Mouse (Mus musculus) midbrain, embryonic 10.5 days (tissue): ENCODE measurements around the gene Slc25a54. TPM values are rescaled to one million over a fixed set of nuclear protein-coding genes. Genes with fewer than 3 reads are reported as not detected.

Source experiments
- DNase-seq: peaks from one replicate; pipeline ENCODE4 v3.0.0-alpha.2; 2017; ENCODE audit warnings: low spot score
- H3K27ac ChIP-seq: fragments of 300-500 bp; sonication (generic); replicated peaks from 2 replicates; pipeline ENCODE4 v1.5.1; 2016; ENCODE audit warnings: mild to moderate bottlenecking
- H3K27me3 ChIP-seq: fragments of 300-500 bp; sonication (generic); 2 replicates; pipeline ENCODE4 v1.6.1; 2016; ENCODE audit warnings: low read depth, mild to moderate bottlenecking; ENCODE audit not compliant: poor library complexity, severe bottlenecking
- H3K36me3 ChIP-seq: fragments of 300-500 bp; sonication (generic); 2 replicates; pipeline ENCODE4 v1.6.1; 2016; ENCODE audit warnings: mild to moderate bottlenecking, moderate library complexity
- H3K4me1 ChIP-seq: fragments of 300-500 bp; sonication (generic); 2 replicates; pipeline ENCODE4 v1.6.1; 2016
- H3K4me3 ChIP-seq: fragments of 300-500 bp; sonication (generic); 2 replicates; pipeline ENCODE4 v1.5.1; 2016; ENCODE audit warnings: mild to moderate bottlenecking, moderate library complexity
- H3K9me3 ChIP-seq: fragments of 300-500 bp; sonication (generic); replicated peaks from 2 replicates; pipeline ENCODE4 v1.6.1; 2016; ENCODE audit warnings: mild to moderate bottlenecking
- WGBS: fragments of 180-500 bp; shearing (Covaris S2); methylation state at CpG from one replicate; pipeline ENCODE4 v1.1.7; 2016; 5-methylcytosine and 5-hydroxymethylcytosine counted together
- polyA plus RNA-seq: library from polyadenylated mRNA; unstranded; fragments of >200 nt; fragmentation: Nextera tagmentation; extraction: Ambion mirVana; gene quantifications from 2 replicates; pipeline ENCODE4 v1.2.1, GENCODE M21; 2016

The Slc25a54 gene
- polyA plus RNA-seq = not detected in 2 replicates

GRCm38 (mm10) chr3:109080169-109080568 is at the start of gene Slc25a54:
Slc25a54 (plus strand) TSS chr3:109080469.
- Histone ChIP-seq H3K27ac (no peak within 1 kb of the TSS), H3K36me3 (no peaks in the 10 kb centered on the region)
- 95% methylated on average over 17 of the region's 17 CpGs for WGBS

GRCm38 (mm10) chr3:109030817-109031216 is 49.5 kb upstream of the Slc25a54 start:
- Histone ChIP-seq H3K27ac (peak overlapping the region; percentile 28; the same call in 1 of the 2 replicates), H3K27me3 (peaks cover 5% of the 10 kb centered on the region), H3K4me3 (no peak overlapping the region), H3K9me3 (no peaks in the 10 kb centered on the region), H3K4me1 (peaks cover 38% of the 10 kb centered on the region), H3K36me3 (no peaks in the 10 kb centered on the region)
- WGBS = 50% methylated on average over 6 of the region's 6 CpGs
- no peak for DNase-seq

More at GRCm38 (mm10) chr3:109080169-109080568, at the start of gene Slc25a54:
- no peak for DNase-seq
- no peaks in the 10 kb centered on the region for H3K4me1 ChIP-seq
- H3K9me3 ChIP-seq = no peaks in the 10 kb centered on the region
- H3K4me3 ChIP-seq = no peak within 1 kb of the TSS
- H3K27me3 ChIP-seq = no peaks in the 10 kb centered on the region

GRCm38 (mm10) chr3:109031626-109032025 is 48.6 kb upstream of the Slc25a54 start:
- Histone ChIP-seq H3K4me1 (peaks cover 30% of the 10 kb centered on the region), H3K9me3 (no peaks in the 10 kb centered on the region), H3K27me3 (peaks cover under 1% of the 10 kb centered on the region; the same call in 1 of the 2 replicates), H3K4me3 (no peak overlapping the region), H3K27ac (no peak overlapping the region), H3K36me3 (no peaks in the 10 kb centered on the region)
- no peak for DNase-seq
- WGBS = 87% methylated on average over 3 of the region's 3 CpGs

GRCm38 (mm10) chr3:109032306-109032705 is 48.0 kb upstream of the Slc25a54 start:
- H3K4me3 ChIP-seq = no peak overlapping the region
- no peaks in the 10 kb centered on the region for H3K9me3 ChIP-seq
- no peaks in the 10 kb centered on the region for H3K27me3 ChIP-seq
- 65% methylated on average over 2 of the region's 2 CpGs for WGBS
- peaks cover 25% of the 10 kb centered on the region for H3K4me1 ChIP-seq
- no peak for DNase-seq
- H3K27ac ChIP-seq = no peak overlapping the region
- H3K36me3 ChIP-seq = no peaks in the 10 kb centered on the region

- peaks cover 18% of the 10 kb centered on the region for H3K4me1 ChIP-seq
- H3K36me3 ChIP-seq = no peaks in the 10 kb centered on the region
- no peaks in the 10 kb centered on the region for H3K9me3 ChIP-seq
- 95% methylated on average over 1 of the region's 1 CpGs for WGBS
- DNase-seq = no peak
- H3K27ac ChIP-seq = no peak overlapping the region
- H3K27me3 ChIP-seq = no peaks in the 10 kb centered on the region
- no peak overlapping the region for H3K4me3 ChIP-seq
Observed at GRCm38 (mm10) chr3:109034411-109034810, 45.9 kb upstream of the Slc25a54 start.

GRCm38 (mm10) chr3:109040908-109041307 is 39.4 kb upstream of the Slc25a54 start:
- Histone ChIP-seq H3K36me3 (no peaks in the 10 kb centered on the region), H3K9me3 (no peaks in the 10 kb centered on the region), H3K4me1 (0 out of 2 replicates have a peak, but pooled peaks cover 4% of the 10 kb centered on the region), H3K4me3 (no peak overlapping the region), H3K27me3 (no peaks in the 10 kb centered on the region), H3K27ac (no peak overlapping the region)
- no peak for DNase-seq
- WGBS = 88% methylated on average over 4 of the region's 4 CpGs

- no peak for DNase-seq
- Histone ChIP-seq H3K36me3 (no peaks in the 10 kb centered on the region), H3K4me1 (0 out of 2 replicates have a peak, but pooled peaks cover 8% of the 10 kb centered on the region), H3K27me3 (no peaks in the 10 kb centered on the region), H3K27ac (no peak overlapping the region), H3K4me3 (no peak overlapping the region), H3K9me3 (no peaks in the 10 kb centered on the region)
- WGBS = 48% methylated on average over 7 of the region's 7 CpGs
Observed at GRCm38 (mm10) chr3:109043395-109043794, 36.9 kb upstream of the Slc25a54 start.

GRCm38 (mm10) chr3:109046428-109046827 is 33.8 kb upstream of the Slc25a54 start:
- 92% methylated on average over 3 of the region's 3 CpGs for WGBS
- no peak for DNase-seq

GRCm38 (mm10) chr3:109047707-109048283 is 32.5 kb upstream of the Slc25a54 start:
- Histone ChIP-seq H3K36me3 (no peaks in the 10 kb centered on the region), H3K4me1 (0 out of 2 replicates have a peak, but pooled peaks cover 12% of the 10 kb centered on the region), H3K9me3 (no peaks in the 10 kb centered on the region), H3K27me3 (no peaks in the 10 kb centered on the region), H3K27ac (no peak overlapping the region), H3K4me3 (no peak overlapping the region)
- DNase-seq = no peak
- 48% methylated on average over 6 of the region's 6 CpGs for WGBS

More at GRCm38 (mm10) chr3:109046428-109046827, 33.8 kb upstream of the Slc25a54 start:
- Histone ChIP-seq H3K4me1 (0 out of 2 replicates have a peak, but pooled peaks cover 12% of the 10 kb centered on the region), H3K27me3 (no peaks in the 10 kb centered on the region), H3K27ac (no peak overlapping the region; the same call in 1 of the 2 replicates), H3K36me3 (no peaks in the 10 kb centered on the region), H3K9me3 (no peaks in the 10 kb centered on the region), H3K4me3 (no peak overlapping the region)

GRCm38 (mm10) chr3:109051056-109051945 is 29.0 kb upstream of the Slc25a54 start:
- no peak for DNase-seq

GRCm38 (mm10) chr3:109051946-109052331 is 28.3 kb upstream of the Slc25a54 start:
- no peaks in the 10 kb centered on the region for H3K9me3 ChIP-seq
- H3K27ac ChIP-seq = no peak overlapping the region
- H3K4me1 ChIP-seq = 0 out of 2 replicates have a peak, but pooled peaks cover 8% of the 10 kb centered on the region
- H3K36me3 ChIP-seq = no peaks in the 10 kb centered on the region
- no peaks in the 10 kb centered on the region for H3K27me3 ChIP-seq
- no peak overlapping the region for H3K4me3 ChIP-seq
- no peak for DNase-seq
- WGBS = 87% methylated on average over 6 of the region's 6 CpGs

More at GRCm38 (mm10) chr3:109051056-109051945, 29.0 kb upstream of the Slc25a54 start:
- no peaks in the 10 kb centered on the region for H3K9me3 ChIP-seq
- H3K36me3 ChIP-seq = no peaks in the 10 kb centered on the region
- H3K4me3 ChIP-seq = no peak overlapping the region
- H3K27me3 ChIP-seq = no peaks in the 10 kb centered on the region
- 74% methylated on average over 11 of the region's 11 CpGs for WGBS
- H3K27ac ChIP-seq = no peak overlapping the region
- H3K4me1 ChIP-seq = 0 out of 2 replicates have a peak, but pooled peaks cover 8% of the 10 kb centered on the region

GRCm38 (mm10) chr3:109059903-109060302 is 20.4 kb upstream of the Slc25a54 start:
- H3K4me3 ChIP-seq = no peak overlapping the region
- no peaks in the 10 kb centered on the region for H3K27me3 ChIP-seq
- no peaks in the 10 kb centered on the region for H3K9me3 ChIP-seq
- WGBS = 76% methylated on average over 8 of the region's 8 CpGs
- no peaks in the 10 kb centered on the region for H3K4me1 ChIP-seq
- H3K36me3 ChIP-seq = no peaks in the 10 kb centered on the region
- DNase-seq = no peak
- no peak overlapping the region for H3K27ac ChIP-seq

- H3K9me3 ChIP-seq = no peaks in the 10 kb centered on the region
- no peaks in the 10 kb centered on the region for H3K36me3 ChIP-seq
- no peak overlapping the region for H3K4me3 ChIP-seq
- no peak overlapping the region for H3K27ac ChIP-seq
- 79% methylated on average over 7 of the region's 7 CpGs for WGBS
- no peaks in the 10 kb centered on the region for H3K4me1 ChIP-seq
- DNase-seq = no peak
- H3K27me3 ChIP-seq = no peaks in the 10 kb centered on the region
Observed at GRCm38 (mm10) chr3:109062391-109062790, 17.9 kb upstream of the Slc25a54 start.
